Mouse (Mus musculus): ENCODE measurements around the gene Gcm2. TPM values are rescaled to one million over a fixed set of nuclear protein-coding genes. Genes with fewer than 3 reads are reported as not detected.

Gene Gcm2
- not detected for polyA plus RNA-seq (2017; shearing (Covaris generic))

DNA sequence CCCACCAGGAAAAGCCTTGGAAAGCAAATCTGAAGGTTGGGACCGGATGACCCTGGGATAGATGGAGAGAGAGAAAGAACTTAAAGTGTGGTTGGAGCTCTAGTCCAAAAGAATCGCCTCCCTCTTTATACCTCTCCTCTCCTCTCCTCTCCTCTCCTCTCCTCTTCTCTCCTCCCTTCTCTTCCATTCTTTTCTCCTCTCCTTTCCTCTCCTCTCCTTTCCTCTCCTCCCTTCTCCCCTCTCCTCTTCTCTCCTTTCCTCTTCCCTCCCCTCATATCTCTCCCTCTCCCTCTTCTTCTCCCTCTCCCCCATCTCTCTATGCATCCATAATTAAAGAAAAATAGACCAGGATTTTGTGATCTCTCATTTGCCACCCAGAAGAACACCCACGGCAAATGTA, at the start of gene Gcm2:
Gene Gcm2 (minus strand): TSS at position 101 of the 400 bp plus-strand sequence.

DNA sequence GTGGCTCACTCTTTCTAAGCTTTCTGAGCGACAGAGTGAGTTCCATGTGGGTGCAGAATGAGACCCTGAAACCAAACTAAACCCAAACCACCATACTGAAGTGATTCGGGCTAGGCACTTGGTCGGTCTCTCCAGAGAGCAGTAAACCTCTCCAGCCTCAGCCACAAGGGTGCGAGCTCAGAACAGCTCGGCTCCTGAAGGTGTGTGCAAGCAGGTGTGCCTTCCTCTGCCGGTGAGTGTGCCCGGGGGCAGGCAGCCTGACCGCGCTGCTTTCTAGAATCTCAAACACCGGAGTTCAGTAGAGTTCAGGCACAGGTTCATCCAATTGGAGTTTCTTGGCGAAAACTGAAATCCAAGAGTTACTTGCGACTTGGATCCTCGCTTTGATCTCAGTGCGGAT, 3.1 kb upstream of the Gcm2 start, which contains the start of gene Sycp2l:
Gene Sycp2l (plus strand): TSS at position 368 of the 400 bp plus-strand sequence.

DNA sequence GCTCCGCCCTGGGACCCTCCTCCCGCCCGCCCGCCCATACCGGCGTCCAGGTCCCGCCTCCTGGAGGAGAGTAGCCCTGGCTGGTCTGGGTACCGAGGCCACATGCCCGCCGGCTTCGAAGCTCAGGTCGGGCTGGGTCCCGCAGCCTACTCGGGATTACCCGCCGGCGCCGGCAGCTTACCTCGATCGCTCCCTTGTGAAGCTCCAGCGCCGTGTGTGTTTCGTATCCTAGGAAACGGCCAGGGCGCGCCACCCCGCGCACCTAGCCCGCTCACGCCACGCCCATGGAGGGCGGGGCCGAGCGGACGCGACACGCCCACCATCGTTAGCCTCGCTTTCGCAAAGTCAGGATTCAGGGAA, 31.4 kb downstream of the Gcm2 start, which contains the start of gene Mak:
Gene Mak (minus strand): TSS at position 286 of the 360 bp plus-strand sequence.

Other genes starting within 250 kb of the Gcm2 start
- gene Pak1ip1, start 110.0 kb downstream of the Gcm2 start, polyA plus RNA-seq (2017; shearing (Covaris generic)): 102 TPM
- gene Tmem14c, start 94.7 kb downstream of the Gcm2 start, polyA plus RNA-seq (2017; shearing (Covaris generic)): 224 TPM
- not detected for gene Mak, start 31.3 kb downstream of the Gcm2 start, polyA plus RNA-seq (2017; shearing (Covaris generic))
- 0.23 TPM for gene Sycp2l, start 3.3 kb upstream of the Gcm2 start, polyA plus RNA-seq (2017; shearing (Covaris generic))
- gene Elovl2, start 109.4 kb upstream of the Gcm2 start, polyA plus RNA-seq (2017; shearing (Covaris generic)): not detected
- gene Smim13, start 138.8 kb upstream of the Gcm2 start, polyA plus RNA-seq (2017; shearing (Covaris generic)): 2.1 TPM
- gene Gm17364, start 162.9 kb upstream of the Gcm2 start, polyA plus RNA-seq (2017; shearing (Covaris generic)): not detected

Data from activated CD4-positive, CD25-positive, alpha-beta regulatory T cell, adult 9 weeks (primary cell).